Mouse (Mus musculus): Measurements from ENCODE around the gene Iqce.

GRCm38 (mm10) chr5:140621092-140621491 lies 81.1 kb downstream of the Iqce start:
- TF ChIP-seq POLR2A (IDR thresholded peaks at IDR 0.05; ENCODE audit: insufficient read depth, low read depth, low read length) (no peak), CTCF (IDR thresholded peaks at IDR 0.05; ENCODE audit: insufficient read depth, low read depth, low read length) (no peak)
